Mouse (Mus musculus): ENCODE data around the gene Pa2g4. TPM values are rescaled to one million over a fixed set of nuclear protein-coding genes. Genes with fewer than 3 reads are reported as not detected.
"Not testable (repeated sequence)": the region's sequence is repeated elsewhere in the genome, so short reads cannot be mapped to it uniquely, and the experiment has no call there.

The Pa2g4 gene
- polyA plus RNA-seq, 1 experiment from 2014 or later, result 116 TPM

DNA sequence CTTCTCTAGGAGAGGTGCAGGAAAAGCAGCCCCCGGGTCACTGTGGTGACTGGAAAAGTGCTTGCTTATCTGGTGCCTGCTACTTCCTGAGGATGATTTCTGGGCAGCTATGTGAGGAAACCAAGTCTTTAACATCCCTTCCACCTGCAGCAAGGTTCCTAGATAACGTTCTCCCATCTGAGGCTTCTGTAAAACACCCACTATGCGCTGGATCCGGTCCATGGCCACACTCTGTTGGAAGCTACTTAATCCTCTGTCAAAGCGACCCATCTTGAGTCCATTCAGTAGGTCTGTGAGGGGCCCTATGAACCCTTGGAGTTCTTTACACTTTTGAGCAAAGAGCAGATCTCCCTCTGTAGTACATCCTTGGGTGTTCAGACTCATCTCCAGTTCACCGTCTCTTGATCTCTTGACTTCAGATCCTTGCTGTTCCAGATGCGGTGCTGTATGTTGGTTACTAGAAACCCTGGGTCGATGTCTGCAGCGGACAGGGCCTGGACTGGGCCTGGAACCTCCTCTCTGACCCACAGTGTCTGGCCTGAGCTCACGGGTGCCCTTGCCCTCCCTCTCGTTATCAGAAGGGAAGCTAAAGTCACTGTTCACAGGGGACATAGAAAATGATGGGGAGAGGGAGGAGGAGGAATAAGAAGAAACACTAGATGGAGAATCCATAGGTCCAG is 15.5 kb downstream of the Pa2g4 start:
- not testable (repeated sequence) for H3K27ac ChIP-seq; H3K36me3 ChIP-seq (ENCODE audit: inconsistent target); H3K4me3 ChIP-seq (ENCODE audit: inconsistent target)
- WGBS (ENCODE audit: missing documents), result 85% methylated on average over 7 of the region's 11 CpGs
- peaks cover 16% of the 10 kb centered on the region for H3K79me2 ChIP-seq (ENCODE audit: inconsistent target)

GRCm38 (mm10) chr10:128549682-128550057 is 16.1 kb downstream of the Pa2g4 start:
- not testable (repeated sequence) for H3K27ac ChIP-seq; H3K36me3 ChIP-seq (ENCODE audit: inconsistent target); H3K4me3 ChIP-seq (ENCODE audit: inconsistent target)
- H3K79me2 ChIP-seq (ENCODE audit: inconsistent target), result peaks cover 22% of the 10 kb centered on the region
- 84% methylated on average over 2 of the region's 6 CpGs for WGBS (ENCODE audit: missing documents)

DNA sequence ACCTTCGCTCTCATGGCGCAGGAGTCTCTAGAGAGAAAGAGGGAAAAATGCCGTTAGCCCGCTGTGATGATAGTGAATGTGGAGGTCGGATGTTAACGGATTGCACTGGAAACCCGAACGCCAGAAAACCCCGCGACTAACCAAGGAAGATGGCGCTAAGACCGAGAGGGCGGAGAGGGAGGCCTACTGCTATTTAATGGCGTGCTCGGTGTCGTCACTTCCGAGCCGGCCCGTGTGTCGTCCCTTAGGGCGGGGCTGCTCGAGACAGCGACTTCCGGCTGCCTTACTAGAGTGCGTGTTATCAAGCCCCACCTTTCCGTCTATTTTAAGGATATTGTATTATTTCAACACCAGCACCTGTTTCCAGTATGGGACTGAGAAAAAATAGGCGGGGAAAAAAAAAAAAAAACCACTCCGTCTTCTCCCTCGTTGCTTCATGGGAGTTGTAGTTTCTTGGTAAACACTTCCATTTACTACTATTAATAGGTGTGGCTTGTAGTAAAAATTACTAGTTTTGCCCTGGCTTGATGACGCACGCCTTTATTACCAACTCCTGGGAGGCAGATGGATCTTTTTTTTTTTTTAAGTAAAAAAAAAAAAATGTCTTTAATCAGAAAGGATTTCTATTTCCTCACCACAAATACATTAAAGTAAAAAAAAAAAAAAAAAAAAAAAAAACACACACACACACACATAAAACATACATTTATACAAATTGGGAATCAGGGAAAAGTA is 16.7 kb downstream of the Pa2g4 start, which contains the start of gene Rpl41:
Rpl41 (minus strand) TSS at position 359 of the 735 bp plus-strand sequence.
- Histone ChIP-seq H3K27ac (peak within 1 kb of the TSS; percentile 82), H3K79me2 (ENCODE audit: inconsistent target) (peaks cover 28% of the 10 kb centered on the region), H3K36me3 (ENCODE audit: inconsistent target) (peaks cover 10% of the 10 kb centered on the region; the same call in 1 of the 2 replicates), H3K4me3 (ENCODE audit: inconsistent target) (peak within 1 kb of the TSS; percentile 87)
- WGBS (ENCODE audit: missing documents), result 0% methylated on average over 29 of the region's 31 CpGs

GRCm38 (mm10) chr10:128548051-128548791 is 17.6 kb downstream of the Pa2g4 start:
- Histone ChIP-seq H3K36me3 (ENCODE audit: inconsistent target) (peaks cover 18% of the 10 kb centered on the region; the same call in 1 of the 2 replicates), H3K4me3 (ENCODE audit: inconsistent target) (peak overlapping the region; percentile 87), H3K27ac (peak overlapping the region; percentile 82), H3K79me2 (ENCODE audit: inconsistent target) (peaks cover 34% of the 10 kb centered on the region)
- WGBS (ENCODE audit: missing documents), result under 1% methylated on average over 13 of the region's 30 CpGs

DNA sequence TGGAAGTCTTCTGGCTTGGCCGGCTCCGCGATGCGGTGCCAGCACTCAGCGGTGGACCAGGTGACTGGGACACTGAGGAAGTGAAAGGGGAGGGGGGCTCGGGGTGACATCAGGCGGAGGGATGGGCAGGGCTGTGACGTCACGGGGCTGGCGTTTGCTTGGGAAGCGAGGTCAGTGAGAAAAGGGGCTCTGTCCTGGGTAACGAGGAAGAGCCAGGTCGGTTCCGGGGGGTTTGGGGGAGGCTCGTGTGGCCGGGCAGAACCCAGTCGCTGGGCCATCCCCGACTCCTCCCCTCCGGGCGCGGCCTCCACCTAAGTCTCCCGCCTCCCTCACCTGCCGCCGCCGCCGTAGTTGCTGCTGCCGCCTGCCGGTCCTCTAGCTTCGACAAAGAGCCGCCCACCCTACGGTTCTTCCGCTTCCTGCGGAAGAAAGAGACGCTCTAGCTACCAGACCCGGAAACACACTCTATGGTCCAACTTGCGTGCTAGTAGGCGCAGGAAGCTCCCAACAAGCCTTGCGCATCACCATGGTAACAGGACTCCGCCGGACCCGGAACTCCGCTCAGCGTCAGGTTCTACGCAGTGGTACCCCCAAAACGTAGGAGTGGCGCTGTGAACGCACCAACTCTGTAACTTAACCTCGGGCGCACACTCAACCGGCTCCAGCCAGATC is 18.3 kb downstream of the Pa2g4 start, which contains the start of gene Zc3h10:
Zc3h10 (minus strand) TSS at position 414 of the 672 bp plus-strand sequence.
- Histone ChIP-seq H3K79me2 (ENCODE audit: inconsistent target) (peaks cover 34% of the 10 kb centered on the region), H3K36me3 (ENCODE audit: inconsistent target) (peaks cover 22% of the 10 kb centered on the region; the same call in 1 of the 2 replicates), H3K4me3 (ENCODE audit: inconsistent target) (peak within 1 kb of the TSS; percentile 87), H3K27ac (peak within 1 kb of the TSS; percentile 82)
- WGBS (ENCODE audit: missing documents), result under 1% methylated on average over 46 of the region's 50 CpGs

DNA sequence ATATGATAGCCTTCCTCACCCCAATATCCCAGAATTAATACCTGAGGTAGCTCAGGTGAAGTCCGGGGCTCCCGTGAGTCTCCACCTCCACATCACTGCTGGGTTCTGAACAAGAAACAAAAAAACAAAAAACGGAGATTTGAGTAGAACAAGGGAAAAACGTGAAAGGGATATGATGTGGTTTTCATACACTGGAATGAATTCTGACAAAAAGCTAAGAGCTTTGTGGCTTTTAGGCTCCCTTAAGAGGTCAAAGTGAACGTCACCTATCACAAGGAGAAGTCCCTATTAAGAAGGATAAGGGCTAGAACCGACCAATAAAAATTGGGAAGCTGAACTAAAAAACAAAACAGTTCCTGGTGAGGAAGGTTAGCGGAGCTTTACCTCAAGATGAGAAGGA is 19.0 kb downstream of the Pa2g4 start:
- Histone ChIP-seq H3K4me3 (ENCODE audit: inconsistent target) (peak overlapping the region; percentile 87), H3K79me2 (ENCODE audit: inconsistent target) (peaks cover 34% of the 10 kb centered on the region), H3K36me3 (ENCODE audit: inconsistent target) (peaks cover 26% of the 10 kb centered on the region; the same call in 1 of the 2 replicates), H3K27ac (peak overlapping the region; percentile 82)
- 12% methylated on average over 7 of the region's 7 CpGs for WGBS (ENCODE audit: missing documents)

GRCm38 (mm10) chr10:128546361-128546760 is 19.4 kb downstream of the Pa2g4 start:
- H3K27ac ChIP-seq, result peak overlapping the region; percentile 82
- 1% methylated on average over 4 of the region's 4 CpGs for WGBS (ENCODE audit: missing documents)

DNA sequence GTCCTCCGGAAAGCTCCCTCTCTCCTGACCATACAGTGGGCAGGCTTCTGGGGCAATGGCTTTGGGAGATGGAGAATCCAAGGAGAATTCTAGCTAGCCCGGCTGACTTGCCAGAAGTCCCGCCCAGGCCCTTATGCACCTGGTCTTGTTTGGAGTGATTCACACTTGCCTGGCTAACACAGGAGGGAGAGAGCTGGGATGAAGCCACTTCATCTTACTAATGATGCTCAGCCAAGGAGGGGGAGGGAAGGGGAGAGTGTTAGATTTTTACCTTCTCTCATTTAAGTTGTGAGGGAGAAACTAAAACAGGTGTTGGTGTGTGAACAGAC is 20.3 kb downstream of the Pa2g4 start:
- Histone ChIP-seq H3K79me2 (ENCODE audit: inconsistent target) (peaks cover 34% of the 10 kb centered on the region), H3K36me3 (ENCODE audit: inconsistent target) (peaks cover 26% of the 10 kb centered on the region; the same call in 1 of the 2 replicates), H3K27ac (no peak overlapping the region), H3K4me3 (ENCODE audit: inconsistent target) (no peak overlapping the region)
- 98% methylated on average over 3 of the region's 3 CpGs for WGBS (ENCODE audit: missing documents)

More at GRCm38 (mm10) chr10:128546361-128546760, 19.4 kb downstream of the Pa2g4 start:
- Histone ChIP-seq H3K36me3 (ENCODE audit: inconsistent target) (peaks cover 26% of the 10 kb centered on the region; the same call in 1 of the 2 replicates), H3K4me3 (ENCODE audit: inconsistent target) (peak overlapping the region; percentile 87), H3K79me2 (ENCODE audit: inconsistent target) (peaks cover 34% of the 10 kb centered on the region)

DNA sequence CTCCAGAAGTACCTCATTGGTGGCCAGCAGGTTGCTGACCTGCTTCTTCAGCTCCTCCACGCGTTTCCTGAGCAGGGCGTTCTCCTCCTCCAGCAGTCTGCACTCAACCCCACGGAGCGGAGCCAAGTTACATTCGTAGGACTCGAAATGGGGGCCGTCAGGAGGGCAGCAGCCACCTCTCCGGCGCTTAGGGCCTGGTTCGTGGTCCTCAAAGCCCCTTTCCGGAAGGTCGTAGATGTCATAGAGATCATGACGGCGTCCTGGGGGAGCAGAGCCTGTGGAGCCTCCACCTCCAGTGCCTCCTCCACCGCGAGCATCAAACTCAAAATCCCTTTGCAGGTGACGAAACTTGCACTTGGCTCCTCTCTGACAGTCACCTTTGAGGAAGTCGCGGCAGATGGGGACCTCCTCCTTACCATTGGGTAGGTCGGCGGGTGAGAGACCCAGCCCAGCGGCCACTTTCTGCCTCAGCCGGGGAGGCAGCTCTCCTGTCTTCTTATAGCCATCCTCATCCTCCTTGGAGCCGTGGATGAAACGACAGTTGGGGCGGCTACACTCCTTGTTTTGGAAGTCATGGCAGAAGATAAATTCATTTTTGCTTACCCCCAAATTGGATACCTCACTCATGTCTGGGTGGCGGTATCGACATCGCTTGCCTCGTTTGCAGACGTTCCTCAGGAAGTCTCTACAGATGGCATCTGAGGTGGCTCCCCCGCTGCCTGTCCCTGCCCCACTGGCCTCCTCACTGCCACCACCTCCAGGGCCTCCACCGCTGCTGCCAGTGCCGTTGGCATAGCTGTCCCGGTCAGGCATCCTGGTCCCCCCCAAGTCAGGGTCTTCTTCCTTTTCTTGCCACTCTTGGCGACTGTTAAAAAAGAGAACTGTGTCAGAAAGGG is 20.9 kb downstream of the Pa2g4 start:
- 92% methylated on average over 33 of the region's 37 CpGs for WGBS (ENCODE audit: missing documents)

DNA sequence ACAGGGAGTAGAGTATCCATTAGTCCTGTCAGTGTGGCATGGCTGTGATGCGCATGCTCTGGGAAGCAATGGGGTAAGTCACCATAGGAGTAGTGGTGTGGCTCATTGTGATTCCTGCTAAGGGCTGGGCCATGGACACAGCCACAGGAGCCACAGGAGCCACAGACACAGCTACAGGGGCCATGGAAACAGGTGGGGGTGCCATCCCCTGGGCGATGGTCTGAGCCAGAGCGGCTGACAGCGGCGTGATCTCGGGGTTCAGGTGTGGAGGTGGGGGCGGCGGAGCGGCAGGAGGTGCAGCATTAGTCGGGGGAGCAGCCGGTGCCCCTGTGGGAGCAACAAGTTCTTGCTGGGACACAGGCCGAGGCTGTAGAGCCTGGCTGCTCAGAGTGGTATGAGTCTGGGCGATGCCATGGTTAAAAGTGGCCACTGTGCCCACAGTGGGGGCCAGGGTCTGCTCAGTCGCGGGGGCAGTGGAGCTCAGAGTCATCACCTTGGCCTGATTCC is 21.6 kb downstream of the Pa2g4 start:
- Histone ChIP-seq H3K79me2 (ENCODE audit: inconsistent target) (peaks cover 34% of the 10 kb centered on the region), H3K36me3 (ENCODE audit: inconsistent target) (peaks cover 26% of the 10 kb centered on the region; the same call in 1 of the 2 replicates), H3K27ac (no peak overlapping the region), H3K4me3 (ENCODE audit: inconsistent target) (no peak overlapping the region)
- WGBS (ENCODE audit: missing documents), result 92% methylated on average over 15 of the region's 15 CpGs

More for the DNA sequence above, 20.9 kb downstream of the Pa2g4 start:
- no peak overlapping the region for H3K4me3 ChIP-seq (ENCODE audit: inconsistent target)
- H3K79me2 ChIP-seq (ENCODE audit: inconsistent target), result peaks cover 34% of the 10 kb centered on the region
- H3K27ac ChIP-seq, result no peak overlapping the region
- peaks cover 26% of the 10 kb centered on the region; the same call in 1 of the 2 replicates for H3K36me3 ChIP-seq (ENCODE audit: inconsistent target)

- H3K79me2 ChIP-seq (ENCODE audit: inconsistent target), result peaks cover 28% of the 10 kb centered on the region; the same call in 1 of the 2 replicates
- H3K27ac ChIP-seq, result no peak overlapping the region
- 86% methylated on average over 2 of the region's 2 CpGs for WGBS (ENCODE audit: missing documents)
- H3K36me3 ChIP-seq (ENCODE audit: inconsistent target), result peaks cover 26% of the 10 kb centered on the region; the same call in 1 of the 2 replicates
- no peak overlapping the region for H3K4me3 ChIP-seq (ENCODE audit: inconsistent target)
Measured at GRCm38 (mm10) chr10:128543100-128543499, 22.7 kb downstream of the Pa2g4 start.

DNA sequence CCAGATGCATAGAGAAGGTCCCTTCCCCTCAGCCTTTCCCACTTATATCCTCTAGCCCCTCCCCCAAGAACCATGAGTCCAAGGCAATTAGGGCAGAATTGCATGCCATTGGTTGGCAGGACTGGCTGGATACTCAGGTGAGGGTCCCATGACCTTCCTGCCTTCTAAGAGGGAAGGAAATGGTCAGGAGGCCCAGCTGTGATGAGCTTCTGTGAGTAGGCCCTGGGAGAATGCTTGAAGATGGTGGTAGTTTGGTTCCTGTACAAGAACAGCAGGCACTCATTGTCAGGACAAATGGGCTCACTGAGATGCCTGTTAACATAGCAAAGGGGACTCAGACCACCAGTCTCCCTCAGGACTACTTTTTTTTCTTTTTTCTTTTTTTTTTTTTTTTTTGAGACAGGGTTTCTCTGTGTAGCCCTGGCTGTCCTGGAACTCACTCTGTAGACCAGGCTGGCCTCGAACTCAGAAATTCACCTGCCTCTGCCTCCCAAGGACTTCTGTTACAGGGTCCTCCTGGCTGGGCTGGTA is 27.4 kb downstream of the Pa2g4 start:
- Histone ChIP-seq H3K36me3 (ENCODE audit: inconsistent target) (peaks cover 9% of the 10 kb centered on the region; the same call in 1 of the 2 replicates), H3K79me2 (ENCODE audit: inconsistent target) (no peaks in the 10 kb centered on the region; the same call in 1 of the 2 replicates), H3K27ac (no peak overlapping the region), H3K4me3 (ENCODE audit: inconsistent target) (no peak overlapping the region)
- no CpG with 5 or more reads among the region's 1 CpGs for WGBS (ENCODE audit: missing documents)
